Mouse (Mus musculus) liver, embryonic 11.5 days (tissue): Measurements from ENCODE around the gene Prrt4. TPM values are rescaled to one million over a fixed set of nuclear protein-coding genes. Genes with fewer than 3 reads are reported as not detected.
A peak's percentile ranks its signal among the peaks of the same experiment; 100 is the strongest.
"Not testable (repeated sequence)": the region's sequence is repeated elsewhere in the genome, so short reads cannot be mapped to it uniquely, and the experiment has no call there.

Experiments
- ATAC-seq: fragments of 200-750 bp; cut with Nextera tagmentation; replicated peaks from 2 replicates; pipeline ENCODE4 v1.8.0; 2017; ENCODE audit warnings: moderate number of reproducible peaks, mild to moderate bottlenecking, moderate TSS enrichment, moderate library complexity; ENCODE audit not compliant: low FRiP score
- DNase-seq: peaks from one replicate; pipeline ENCODE4 v3.0.0-alpha.2; 2017; ENCODE audit warnings: low spot score
- H3K27ac ChIP-seq: fragments of 300-500 bp; sonication (generic); 2 replicates; pipeline ENCODE4 v1.5.1; 2014; ENCODE audit warnings: mild to moderate bottlenecking, low read depth, low read length, control low read depth
- H3K27me3 ChIP-seq: fragments of 300-500 bp; sonication (generic); replicated peaks from 2 replicates; pipeline ENCODE4 v1.6.1; 2014; ENCODE audit warnings: low read length, mixed read lengths; ENCODE audit not compliant: control insufficient read depth, insufficient read depth
- H3K36me3 ChIP-seq: fragments of 300-500 bp; sonication (generic); 2 replicates; pipeline ENCODE4 v1.6.1; 2014; ENCODE audit warnings: mild to moderate bottlenecking, low read length, moderate library complexity, mixed read lengths; ENCODE audit not compliant: control insufficient read depth, insufficient read depth
- H3K4me1 ChIP-seq: fragments of 300-500 bp; sonication (generic); replicated peaks from 2 replicates; pipeline ENCODE4 v1.6.1; 2014; ENCODE audit warnings: low read length, mixed read lengths; ENCODE audit not compliant: control insufficient read depth, insufficient read depth
- H3K4me2 ChIP-seq: fragments of 300-500 bp; sonication (generic); 2 replicates; pipeline ENCODE4 v1.6.1; 2014; ENCODE audit warnings: mild to moderate bottlenecking, control low read depth, moderate library complexity
- H3K4me3 ChIP-seq: fragments of 300-500 bp; sonication (generic); 2 replicates; pipeline ENCODE4 v1.5.1; 2014; ENCODE audit warnings: low read depth, low read length, control low read depth
- H3K9ac ChIP-seq: fragments of 300-500 bp; sonication (generic); 2 replicates; pipeline ENCODE4 v1.6.1; 2014; ENCODE audit warnings: low read depth, low read length, control low read depth
- H3K9me3 ChIP-seq: fragments of 300-500 bp; sonication (generic); 2 replicates; pipeline ENCODE4 v1.6.1; 2016; ENCODE audit warnings: low read length, inconsistent platforms, mixed read lengths; ENCODE audit not compliant: control insufficient read depth
- WGBS: fragments of 180-500 bp; shearing (Covaris S2); extraction: QIAGEN DNeasy Blood & Tissue Kit; methylation state at CpG from one replicate; pipeline ENCODE4 v1.1.7; 2014; 5-methylcytosine and 5-hydroxymethylcytosine counted together
- polyA plus RNA-seq: library from polyadenylated mRNA; unstranded; fragments of >200 nt; fragmentation: Nextera tagmentation; extraction: Ambion mirVana; gene quantifications from 2 replicates; pipeline ENCODE4 v1.2.1, GENCODE M21; 2014

Gene Prrt4
- polyA plus RNA-seq: 0.34 and 0.55 TPM in 2 replicates

DNA sequence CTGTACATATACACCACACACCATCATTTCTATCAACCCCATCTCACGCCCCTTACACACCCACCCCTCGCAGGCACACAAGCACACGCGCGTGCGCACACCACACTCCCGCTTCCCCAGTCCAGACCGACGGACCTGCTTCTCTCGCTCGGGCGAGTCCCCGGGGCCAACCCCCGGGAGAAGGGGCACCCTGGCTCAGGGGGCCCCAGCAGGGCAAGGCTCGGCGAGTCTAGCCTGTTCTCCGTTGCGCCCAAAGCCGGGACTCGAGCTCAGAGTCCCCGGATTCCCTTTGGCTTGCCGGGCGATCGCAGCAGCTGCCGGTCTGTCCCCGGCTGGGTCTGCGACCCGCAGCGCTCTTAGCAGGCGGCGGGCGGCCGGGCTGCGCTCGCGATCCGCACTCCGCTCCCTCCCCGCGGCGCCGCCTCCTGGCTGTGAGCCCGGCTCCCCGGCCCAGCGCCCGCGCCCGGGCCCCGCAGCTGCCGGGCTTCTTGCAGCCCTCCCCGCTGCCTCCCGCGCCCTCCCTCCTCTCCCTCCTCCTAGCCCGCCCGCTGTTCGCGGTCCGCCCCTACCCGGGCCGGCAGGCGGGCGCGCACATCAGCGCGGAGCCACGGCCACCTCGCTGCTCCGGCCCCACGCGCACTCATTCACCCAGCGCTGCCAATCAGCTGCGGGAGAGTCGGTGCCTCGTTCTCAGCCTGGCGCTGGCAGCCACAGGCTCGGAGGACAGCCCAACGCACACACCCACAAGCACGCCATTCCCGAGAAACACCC lies at the start of gene Prrt4:
Gene Prrt4 (minus strand): TSS at position 697 of the 771 bp plus-strand sequence.
- H3K9ac ChIP-seq: peak within 1 kb of the TSS; percentile 45; the same call in 1 of the 2 replicates
- H3K4me1 ChIP-seq: no peaks in the 10 kb centered on the region; the same call in 1 of the 2 replicates
- H3K4me3 ChIP-seq: peak within 1 kb of the TSS; percentile 49
- peak; percentile 60 for DNase-seq
- WGBS: 1% methylated on average over 72 of the region's 79 CpGs
- ATAC-seq: no peak
- no peak within 1 kb of the TSS for H3K27ac ChIP-seq
- H3K9me3 ChIP-seq: no peaks in the 10 kb centered on the region
- peaks cover 81% of the 10 kb centered on the region for H3K27me3 ChIP-seq
- no peaks in the 10 kb centered on the region for H3K36me3 ChIP-seq
- H3K4me2 ChIP-seq: peak within 1 kb of the TSS; percentile 71

DNA sequence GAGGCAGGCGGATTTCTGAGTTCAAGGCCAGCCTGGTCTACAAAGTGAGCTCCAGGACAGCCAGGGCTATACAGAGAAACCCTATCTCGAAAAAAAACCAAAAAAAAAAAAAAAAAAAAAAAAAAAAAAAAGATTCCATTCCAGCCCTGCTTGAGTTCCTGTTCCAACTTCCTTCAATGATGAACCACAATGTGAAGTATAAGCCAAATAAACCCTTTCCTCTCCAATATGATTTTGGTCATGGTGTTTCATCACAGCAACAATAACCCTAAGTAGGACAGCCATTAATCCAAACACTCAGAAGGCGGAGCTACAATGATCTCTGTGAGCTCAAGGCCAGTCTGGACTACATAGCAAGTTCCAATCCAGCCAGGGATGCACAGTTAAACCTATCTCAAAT lies 38.3 kb upstream of the Prrt4 start:
- Histone ChIP-seq H3K27me3 (peaks cover 19% of the 10 kb centered on the region), H3K4me1 (peaks cover 12% of the 10 kb centered on the region)
- DNase-seq, H3K27ac ChIP-seq, ATAC-seq, H3K36me3 ChIP-seq, H3K9me3 ChIP-seq, H3K4me3 ChIP-seq, H3K9ac ChIP-seq, H3K4me2 ChIP-seq: not testable (repeated sequence)
- 78% methylated on average over 3 of the region's 3 CpGs for WGBS

DNA sequence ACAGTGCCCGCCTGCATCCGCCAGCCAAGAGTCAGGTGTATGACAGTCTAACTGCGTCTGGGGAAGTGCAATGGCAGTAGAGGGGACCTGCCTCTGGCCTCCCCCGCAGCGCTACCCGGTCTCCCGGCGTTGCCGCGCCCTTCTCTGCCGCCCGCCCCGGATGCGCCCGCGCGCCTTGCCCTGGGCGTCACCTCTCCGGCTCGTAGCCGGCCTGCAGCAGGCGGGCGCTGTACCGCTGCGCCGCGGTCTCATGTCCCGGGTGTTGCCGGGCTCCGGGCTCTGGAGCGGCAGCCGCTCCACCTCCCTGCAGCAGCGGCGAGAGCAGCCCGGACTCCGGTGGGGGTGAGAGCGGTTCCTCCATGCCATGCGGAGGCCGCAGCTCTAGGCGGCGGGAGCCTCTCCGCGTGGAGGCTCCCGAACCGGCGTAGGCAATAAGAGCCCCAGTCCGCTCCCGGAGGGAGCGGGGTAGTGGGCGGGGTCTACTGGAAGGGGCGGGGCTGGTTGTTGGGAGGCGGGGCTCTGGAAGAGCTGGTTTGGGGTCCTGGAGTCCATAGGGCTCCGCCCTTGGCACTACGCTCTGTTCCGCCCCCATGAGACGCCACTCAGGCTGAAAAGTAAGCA lies 36.6 kb upstream of the Prrt4 start, which contains the start of gene Impdh1:
Gene Impdh1 (minus strand): TSS at position 484 of the 621 bp plus-strand sequence.
- ATAC-seq: peak; percentile 84
- no peaks in the 10 kb centered on the region for H3K9me3 ChIP-seq

DNA sequence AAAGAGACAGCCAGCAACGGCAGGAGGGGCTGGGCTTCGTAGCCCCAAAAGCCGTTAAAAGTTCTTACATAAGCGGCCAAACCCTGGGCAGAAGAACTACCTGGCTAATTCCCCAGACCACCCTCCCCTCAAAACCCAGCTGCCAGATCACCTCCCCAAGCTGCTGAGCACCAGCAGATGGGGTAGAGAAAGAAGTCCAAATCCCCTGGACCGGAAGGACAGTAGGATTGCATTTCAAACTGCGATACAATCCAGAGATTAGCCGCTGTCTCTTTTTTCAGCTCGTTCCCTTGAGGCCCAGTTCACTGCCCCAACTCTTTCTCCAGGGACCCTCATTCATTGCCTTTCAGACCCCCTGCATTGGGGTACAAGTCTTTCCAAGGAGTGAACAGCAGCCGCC lies 35.8 kb upstream of the Prrt4 start:
- Histone ChIP-seq H3K4me1 (peaks cover 23% of the 10 kb centered on the region), H3K4me2 (peak overlapping the region; percentile 91), H3K36me3 (no peaks in the 10 kb centered on the region), H3K4me3 (peak overlapping the region; percentile 67), H3K9me3 (no peaks in the 10 kb centered on the region), H3K27me3 (peaks cover 19% of the 10 kb centered on the region), H3K9ac (no peak overlapping the region), H3K27ac (no peak overlapping the region)
- WGBS: 24% methylated on average over 9 of the region's 9 CpGs
- ATAC-seq (no peak), DNase-seq (no peak)

More for the DNA sequence above, 36.6 kb upstream of the Prrt4 start, which contains the start of gene Impdh1:
- Histone ChIP-seq H3K4me3 (peak within 1 kb of the TSS; percentile 67), H3K27ac (no peak within 1 kb of the TSS), H3K27me3 (peaks cover 19% of the 10 kb centered on the region), H3K4me1 (peaks cover 22% of the 10 kb centered on the region), H3K4me2 (peak within 1 kb of the TSS; percentile 91), H3K36me3 (no peaks in the 10 kb centered on the region), H3K9ac (peak within 1 kb of the TSS; percentile 66; the same call in 1 of the 2 replicates)
- WGBS: under 1% methylated on average over 56 of the region's 56 CpGs
- DNase-seq: peak; percentile 89

DNA sequence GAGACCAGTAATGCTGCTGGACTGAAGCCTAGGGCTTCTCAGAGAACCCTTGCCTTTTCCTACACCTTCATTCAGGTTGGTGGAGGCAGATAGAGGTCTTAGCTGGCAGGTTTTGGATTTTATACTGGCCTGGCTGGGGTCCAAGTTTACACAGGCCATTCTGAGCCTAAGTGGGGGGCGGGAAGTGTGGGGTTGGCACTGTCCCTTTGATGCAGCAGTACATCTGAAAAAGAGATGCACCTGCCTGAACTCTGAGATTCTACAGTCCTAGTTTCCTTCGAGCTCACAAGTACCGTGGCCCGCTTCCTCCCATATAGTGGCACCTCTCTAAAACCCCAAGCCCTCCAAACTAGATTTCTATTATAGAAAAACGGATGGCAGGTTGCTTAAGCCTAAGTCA lies 35.4 kb upstream of the Prrt4 start:
- 60% methylated on average over 5 of the region's 5 CpGs for WGBS
- Histone ChIP-seq H3K4me2 (peak overlapping the region; percentile 91), H3K9ac (no peak overlapping the region), H3K27me3 (peaks cover 19% of the 10 kb centered on the region), H3K9me3 (no peaks in the 10 kb centered on the region), H3K4me1 (peaks cover 23% of the 10 kb centered on the region), H3K36me3 (no peaks in the 10 kb centered on the region), H3K27ac (no peak overlapping the region), H3K4me3 (no peak overlapping the region)
- ATAC-seq (no peak), DNase-seq (no peak)

GRCm38 (mm10) chr6:29214245-29214644 lies 34.9 kb upstream of the Prrt4 start:
- ATAC-seq: no peak
- Histone ChIP-seq H3K36me3 (no peaks in the 10 kb centered on the region), H3K4me3 (no peak overlapping the region), H3K9ac (no peak overlapping the region), H3K27me3 (peaks cover 19% of the 10 kb centered on the region), H3K4me1 (peaks cover 23% of the 10 kb centered on the region), H3K27ac (no peak overlapping the region), H3K9me3 (no peaks in the 10 kb centered on the region), H3K4me2 (no peak overlapping the region)
- DNase-seq: no peak
- 12% methylated on average over 1 of the region's 1 CpGs for WGBS

GRCm38 (mm10) chr6:29213436-29213835 lies 34.1 kb upstream of the Prrt4 start:
- Histone ChIP-seq H3K27ac (no peak overlapping the region), H3K27me3 (peaks cover 19% of the 10 kb centered on the region), H3K4me2 (no peak overlapping the region), H3K4me3 (no peak overlapping the region), H3K9ac (no peak overlapping the region), H3K36me3 (no peaks in the 10 kb centered on the region), H3K4me1 (peaks cover 23% of the 10 kb centered on the region), H3K9me3 (no peaks in the 10 kb centered on the region)
- DNase-seq (no peak), ATAC-seq (no peak)
- WGBS: 58% methylated on average over 5 of the region's 5 CpGs

GRCm38 (mm10) chr6:29211806-29212492 lies 32.6 kb upstream of the Prrt4 start:
- Histone ChIP-seq H3K27ac (no peak overlapping the region), H3K36me3 (no peaks in the 10 kb centered on the region), H3K9ac (peak overlapping the region; percentile 69), H3K4me3 (peak overlapping the region; percentile 66), H3K4me1 (peaks cover 23% of the 10 kb centered on the region), H3K4me2 (peak overlapping the region; percentile 95), H3K27me3 (peaks cover 19% of the 10 kb centered on the region), H3K9me3 (no peaks in the 10 kb centered on the region)
- peak; percentile 80 for DNase-seq
- ATAC-seq: peak; percentile 78
- WGBS: 1% methylated on average over 63 of the region's 66 CpGs
